Mouse (Mus musculus): Measurements from ENCODE around the gene Mdp1. TPM values are rescaled to one million over a fixed set of nuclear protein-coding genes. Genes with fewer than 3 reads are reported as not detected.

The Mdp1 gene
- total and polyA plus RNA-seq, 3 experiments: 12.2 to 45.8 (median 18.4) TPM

- Histone ChIP-seq H3K4me1 (ENCODE audit: insufficient read depth, low read depth, low read length) (peaks cover 26% of the 10 kb centered on the region), H3K36me3 (replicated peaks) (peaks cover 29% of the 10 kb centered on the region), H3K27me3 (ENCODE audit: insufficient read depth, low read length) (no peaks in the 10 kb centered on the region), H3K9me3 (replicated peaks) (peaks cover 10% of the 10 kb centered on the region), H3K4me3 (ENCODE audit: low read depth, low read length) (peak overlapping the region; percentile 55)
- DNase-seq (ENCODE audit: low spot score) (peak; percentile 45), ATAC-seq (ENCODE audit: extremely low read depth, insufficient number of reproducible peaks, low FRiP score, poor library complexity, severe bottlenecking) (peak; percentile 49)
- TF ChIP-seq GATA1 (IDR thresholded peaks at IDR 0.05; ENCODE audit: borderline replicate concordance, low read length) (no peak), TAL1 (conservative IDR thresholded peaks at IDR 0.05; ENCODE audit: low read depth, low read length) (no peak), POLR2AphosphoS5 (IDR thresholded peaks at IDR 0.05; ENCODE audit: insufficient replicate concordance, low read depth, low read length) (no peak), GATA2 (IDR thresholded peaks at IDR 0.05; ENCODE audit: borderline replicate concordance, low read depth, low read length) (no peak), CTCF (IDR thresholded peaks at IDR 0.05; ENCODE audit: low read depth, low read length) (no peak)
Measured at GRCm38 (mm10) chr14:55697226-55697625, 36.9 kb upstream of the Mdp1 start.

- H3K4me1 ChIP-seq (ENCODE audit: insufficient read depth, low read depth, low read length): peaks cover 2% of the 10 kb centered on the region; the same call in 1 of the 2 replicates
- no peaks in the 10 kb centered on the region for H3K36me3 ChIP-seq (replicated peaks)
- no peak for TF ChIP-seq TAL1 (conservative IDR thresholded peaks at IDR 0.05; ENCODE audit: low read depth, low read length)
- no peak for TF ChIP-seq GATA1 (IDR thresholded peaks at IDR 0.05; ENCODE audit: borderline replicate concordance, low read length)
- no peak for TF ChIP-seq CTCF (IDR thresholded peaks at IDR 0.05; ENCODE audit: low read depth, low read length)
- no peak for TF ChIP-seq GATA2 (IDR thresholded peaks at IDR 0.05; ENCODE audit: borderline replicate concordance, low read depth, low read length)
- TF ChIP-seq POLR2AphosphoS5 (IDR thresholded peaks at IDR 0.05; ENCODE audit: insufficient replicate concordance, low read depth, low read length): no peak
- peaks cover 7% of the 10 kb centered on the region; the same call in 1 of the 2 replicates for H3K27me3 ChIP-seq (ENCODE audit: insufficient read depth, low read length)
- peaks cover 6% of the 10 kb centered on the region; the same call in 1 of the 2 replicates for H3K9me3 ChIP-seq (replicated peaks)
- no peak for ATAC-seq (ENCODE audit: extremely low read depth, insufficient number of reproducible peaks, low FRiP score, poor library complexity, severe bottlenecking)
- DNase-seq (ENCODE audit: low spot score): no peak
- no peak overlapping the region for H3K4me3 ChIP-seq (ENCODE audit: low read depth, low read length)
Measured at GRCm38 (mm10) chr14:55689433-55689832, 29.1 kb upstream of the Mdp1 start.

GRCm38 (mm10) chr14:55682118-55682493, 21.8 kb upstream of the Mdp1 start:
- no peak for DNase-seq (ENCODE audit: low spot score)
- Histone ChIP-seq H3K27me3 (ENCODE audit: insufficient read depth, low read length) (0 out of 2 replicates have a peak, but pooled peaks cover 3% of the 10 kb centered on the region), H3K4me3 (ENCODE audit: low read depth, low read length) (peak overlapping the region; percentile 87), H3K36me3 (replicated peaks) (peaks cover 40% of the 10 kb centered on the region), H3K4me1 (ENCODE audit: insufficient read depth, low read depth, low read length) (peaks cover 34% of the 10 kb centered on the region), H3K9me3 (replicated peaks) (no peaks in the 10 kb centered on the region)
- TF ChIP-seq GATA1 (IDR thresholded peaks at IDR 0.05; ENCODE audit: borderline replicate concordance, low read length) (no peak), POLR2AphosphoS5 (IDR thresholded peaks at IDR 0.05; ENCODE audit: insufficient replicate concordance, low read depth, low read length) (no peak), TAL1 (conservative IDR thresholded peaks at IDR 0.05; ENCODE audit: low read depth, low read length) (no peak), CTCF (IDR thresholded peaks at IDR 0.05; ENCODE audit: low read depth, low read length) (no peak), GATA2 (IDR thresholded peaks at IDR 0.05; ENCODE audit: borderline replicate concordance, low read depth, low read length) (no peak)
- ATAC-seq (ENCODE audit: extremely low read depth, insufficient number of reproducible peaks, low FRiP score, poor library complexity, severe bottlenecking): no peak

- ATAC-seq (ENCODE audit: extremely low read depth, insufficient number of reproducible peaks, low FRiP score, poor library complexity, severe bottlenecking) (peak; percentile 95), DNase-seq (ENCODE audit: low spot score) (peak; percentile 88)
- Histone ChIP-seq H3K27me3 (ENCODE audit: insufficient read depth, low read length) (no peaks in the 10 kb centered on the region), H3K36me3 (replicated peaks) (peaks cover 47% of the 10 kb centered on the region), H3K4me3 (ENCODE audit: low read depth, low read length) (peak within 1 kb of the TSS; percentile 87), H3K9me3 (replicated peaks) (no peaks in the 10 kb centered on the region), H3K4me1 (ENCODE audit: insufficient read depth, low read depth, low read length) (peaks cover 34% of the 10 kb centered on the region)
- no peak for TF ChIP-seq GATA1 (IDR thresholded peaks at IDR 0.05; ENCODE audit: borderline replicate concordance, low read length)
- no peak for TF ChIP-seq TAL1 (conservative IDR thresholded peaks at IDR 0.05; ENCODE audit: low read depth, low read length)
- no peak for TF ChIP-seq POLR2AphosphoS5 (IDR thresholded peaks at IDR 0.05; ENCODE audit: insufficient replicate concordance, low read depth, low read length)
- no peak for TF ChIP-seq GATA2 (IDR thresholded peaks at IDR 0.05; ENCODE audit: borderline replicate concordance, low read depth, low read length)
- TF ChIP-seq CTCF (IDR thresholded peaks at IDR 0.05; ENCODE audit: low read depth, low read length): no peak
Measured at GRCm38 (mm10) chr14:55681160-55682117, 21.1 kb upstream of the Mdp1 start, which contains the start of gene Tinf2. Gene Tinf2 (minus strand): TSS chr14:55681820.

- peaks cover 45% of the 10 kb centered on the region for H3K4me1 ChIP-seq (ENCODE audit: insufficient read depth, low read depth, low read length)
- H3K36me3 ChIP-seq (replicated peaks): peaks cover 69% of the 10 kb centered on the region
- no peaks in the 10 kb centered on the region for H3K9me3 ChIP-seq (replicated peaks)
- ATAC-seq (ENCODE audit: extremely low read depth, insufficient number of reproducible peaks, low FRiP score, poor library complexity, severe bottlenecking): no peak
- no peak for DNase-seq (ENCODE audit: low spot score)
- no peak for TF ChIP-seq GATA1 (IDR thresholded peaks at IDR 0.05; ENCODE audit: borderline replicate concordance, low read length)
- no peak for TF ChIP-seq GATA2 (IDR thresholded peaks at IDR 0.05; ENCODE audit: borderline replicate concordance, low read depth, low read length)
- TF ChIP-seq POLR2AphosphoS5 (IDR thresholded peaks at IDR 0.05; ENCODE audit: insufficient replicate concordance, low read depth, low read length): no peak
- TF ChIP-seq TAL1 (conservative IDR thresholded peaks at IDR 0.05; ENCODE audit: low read depth, low read length): no peak
- no peak for TF ChIP-seq CTCF (IDR thresholded peaks at IDR 0.05; ENCODE audit: low read depth, low read length)
- no peak overlapping the region for H3K4me3 ChIP-seq (ENCODE audit: low read depth, low read length)
- H3K27me3 ChIP-seq (ENCODE audit: insufficient read depth, low read length): no peaks in the 10 kb centered on the region
Measured at GRCm38 (mm10) chr14:55677615-55678014, 17.3 kb upstream of the Mdp1 start.

GRCm38 (mm10) chr14:55672741-55673060, 12.4 kb upstream of the Mdp1 start:
- Histone ChIP-seq H3K9me3 (replicated peaks) (no peaks in the 10 kb centered on the region), H3K36me3 (replicated peaks) (peaks cover 61% of the 10 kb centered on the region), H3K27me3 (ENCODE audit: insufficient read depth, low read length) (no peaks in the 10 kb centered on the region), H3K4me3 (ENCODE audit: low read depth, low read length) (peak overlapping the region; percentile 76), H3K4me1 (ENCODE audit: insufficient read depth, low read depth, low read length) (peaks cover 41% of the 10 kb centered on the region)
- TF ChIP-seq CTCF (IDR thresholded peaks at IDR 0.05; ENCODE audit: low read depth, low read length): no peak
- no peak for TF ChIP-seq GATA2 (IDR thresholded peaks at IDR 0.05; ENCODE audit: borderline replicate concordance, low read depth, low read length)
- TF ChIP-seq POLR2AphosphoS5 (IDR thresholded peaks at IDR 0.05; ENCODE audit: insufficient replicate concordance, low read depth, low read length): no peak
- no peak for TF ChIP-seq TAL1 (conservative IDR thresholded peaks at IDR 0.05; ENCODE audit: low read depth, low read length)
- TF ChIP-seq GATA1 (IDR thresholded peaks at IDR 0.05; ENCODE audit: borderline replicate concordance, low read length): no peak
- no peak for ATAC-seq (ENCODE audit: extremely low read depth, insufficient number of reproducible peaks, low FRiP score, poor library complexity, severe bottlenecking)
- no peak for DNase-seq (ENCODE audit: low spot score)
